Mouse (Mus musculus) forebrain, embryonic 16.5 days (tissue): ENCODE results near the gene Pla2g1b. TPM values are rescaled to one million over a fixed set of nuclear protein-coding genes. Genes with fewer than 3 reads are reported as not detected.
"Not testable (repeated sequence)": the region's sequence is repeated elsewhere in the genome, so short reads cannot be mapped to it uniquely, and the experiment has no call there.

Source experiments
- ATAC-seq: fragments of 200-750 bp; cut with Nextera tagmentation; 2 replicates; pipeline ENCODE4 v1.8.0; 2017; ENCODE audit warnings: mild to moderate bottlenecking, moderate library complexity
- H3K27ac ChIP-seq: fragments of 300-500 bp; sonication (generic); 2 replicates; pipeline ENCODE4 v1.5.1; 2014; ENCODE audit warnings: low read length, control low read depth
- H3K27me3 ChIP-seq: fragments of 300-500 bp; sonication (generic); replicated peaks from 2 replicates; pipeline ENCODE4 v1.6.1; 2014; ENCODE audit warnings: low read length; ENCODE audit not compliant: control insufficient read depth, insufficient read depth
- H3K36me3 ChIP-seq: fragments of 300-500 bp; sonication (generic); 2 replicates; pipeline ENCODE4 v1.6.1; 2014; ENCODE audit not compliant: control insufficient read depth, insufficient read depth
- H3K4me1 ChIP-seq: fragments of 300-500 bp; sonication (generic); replicated peaks from 2 replicates; pipeline ENCODE4 v1.6.1; 2014; ENCODE audit warnings: low read length; ENCODE audit not compliant: control insufficient read depth, insufficient read depth
- H3K4me2 ChIP-seq: fragments of 300-500 bp; sonication (generic); 2 replicates; pipeline ENCODE4 v1.6.1; 2014; ENCODE audit warnings: mild to moderate bottlenecking, low read length, control low read depth
- H3K4me3 ChIP-seq: fragments of 300-500 bp; sonication (generic); replicated peaks from 2 replicates; pipeline ENCODE4 v1.5.1; 2014; ENCODE audit warnings: mild to moderate bottlenecking, low read length, control low read depth
- H3K9ac ChIP-seq: fragments of 300-500 bp; sonication (generic); replicated peaks from 2 replicates; pipeline ENCODE4 v1.6.1; 2014; ENCODE audit warnings: low read depth, low read length, control low read depth
- H3K9me3 ChIP-seq: fragments of 300-500 bp; sonication (generic); 2 replicates; pipeline ENCODE4 v1.6.1; 2016; ENCODE audit warnings: low read length; ENCODE audit not compliant: control insufficient read depth
- WGBS: fragments of 180-500 bp; shearing (Covaris S2); extraction: QIAGEN DNeasy Blood & Tissue Kit; methylation state at CpG from one replicate; pipeline ENCODE4 v1.1.7; 2014; 5-methylcytosine and 5-hydroxymethylcytosine counted together
- polyA plus RNA-seq: library from polyadenylated mRNA; unstranded; fragments of >200 nt; fragmentation: Nextera tagmentation; extraction: Ambion mirVana; gene quantifications from 2 replicates; pipeline ENCODE4 v1.2.1, GENCODE M21; 2015

Pla2g1b gene
- polyA plus RNA-seq, 1 experiment from 2014 or later, result not detected

- WGBS, result under 1% methylated on average over 38 of the region's 39 CpGs
- peak overlapping the region; percentile 91 for H3K9ac ChIP-seq
Measured at GRCm38 (mm10) chr5:115488841-115489698, 23.0 kb downstream of the Pla2g1b start.

GRCm38 (mm10) chr5:115489699-115490637 is 23.9 kb downstream of the Pla2g1b start:
- ATAC-seq, result peak; percentile 81
- Histone ChIP-seq H3K4me1 (peaks cover 25% of the 10 kb centered on the region), H3K27ac (peak overlapping the region; percentile 100), H3K27me3 (no peaks in the 10 kb centered on the region), H3K4me3 (peak overlapping the region; percentile 52), H3K9ac (peak overlapping the region; percentile 91), H3K4me2 (peak overlapping the region; percentile 94), H3K36me3 (no peaks in the 10 kb centered on the region), H3K9me3 (no peaks in the 10 kb centered on the region)
- under 1% methylated on average over 50 of the region's 50 CpGs for WGBS

More at GRCm38 (mm10) chr5:115488841-115489698, 23.0 kb downstream of the Pla2g1b start:
- Histone ChIP-seq H3K27me3 (no peaks in the 10 kb centered on the region), H3K27ac (peak overlapping the region; percentile 100), H3K9me3 (no peaks in the 10 kb centered on the region), H3K4me3 (peak overlapping the region; percentile 52), H3K4me2 (peak overlapping the region; percentile 94), H3K4me1 (peaks cover 26% of the 10 kb centered on the region), H3K36me3 (no peaks in the 10 kb centered on the region)
- ATAC-seq, result peak; percentile 78

- H3K4me1 ChIP-seq, result peaks cover 25% of the 10 kb centered on the region
- no peak overlapping the region for H3K27ac ChIP-seq
- H3K9ac ChIP-seq, result no peak overlapping the region
- H3K36me3 ChIP-seq, result no peaks in the 10 kb centered on the region
- 8% methylated on average over 8 of the region's 8 CpGs for WGBS
- ATAC-seq, result no peak
- H3K4me3 ChIP-seq, result no peak overlapping the region
- no peaks in the 10 kb centered on the region for H3K9me3 ChIP-seq
- no peaks in the 10 kb centered on the region for H3K27me3 ChIP-seq
- peak overlapping the region; percentile 31 for H3K4me2 ChIP-seq
Measured at GRCm38 (mm10) chr5:115490638-115491000, 24.6 kb downstream of the Pla2g1b start.

DNA sequence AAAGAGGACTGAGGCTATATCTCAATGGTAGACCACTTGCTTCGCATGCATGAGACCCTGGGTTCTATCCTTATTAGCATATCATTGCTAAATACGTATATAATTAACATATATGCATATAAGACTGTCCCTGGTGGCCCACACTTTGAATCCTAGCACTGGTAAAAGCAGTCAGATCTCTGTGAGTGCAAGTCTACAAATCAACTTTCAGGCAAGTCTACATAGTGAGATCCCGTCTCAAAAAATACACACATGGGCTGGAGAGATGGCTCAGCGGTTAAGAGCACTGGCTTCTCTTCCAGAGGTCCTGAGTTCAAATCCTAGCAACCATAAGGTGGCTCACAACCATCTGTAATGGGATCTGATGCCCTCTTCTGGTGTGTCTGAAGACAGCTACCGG is 25.0 kb downstream of the Pla2g1b start:
- Histone ChIP-seq H3K27ac (no peak overlapping the region), H3K9me3 (no peaks in the 10 kb centered on the region), H3K4me2 (no peak overlapping the region), H3K4me3 (no peak overlapping the region), H3K9ac (no peak overlapping the region), H3K27me3 (no peaks in the 10 kb centered on the region), H3K4me1 (peaks cover 25% of the 10 kb centered on the region), H3K36me3 (no peaks in the 10 kb centered on the region)
- ATAC-seq, result no peak
- 37% methylated on average over 5 of the region's 5 CpGs for WGBS

GRCm38 (mm10) chr5:115491771-115492322 is 25.8 kb downstream of the Pla2g1b start:
- 0 out of 2 replicates have a peak overlapping the region, but pooled peaks have one; percentile 3 for H3K9ac ChIP-seq
- H3K27ac ChIP-seq, result no peak overlapping the region
- no peaks in the 10 kb centered on the region for H3K9me3 ChIP-seq
- H3K4me3 ChIP-seq, result no peak overlapping the region
- no peak for ATAC-seq
- 6% methylated on average over 28 of the region's 28 CpGs for WGBS
- no peaks in the 10 kb centered on the region for H3K27me3 ChIP-seq
- peaks cover 25% of the 10 kb centered on the region for H3K4me1 ChIP-seq
- H3K36me3 ChIP-seq, result no peaks in the 10 kb centered on the region
- H3K4me2 ChIP-seq, result peak overlapping the region; percentile 28

GRCm38 (mm10) chr5:115492711-115493335 is 26.8 kb downstream of the Pla2g1b start:
- ATAC-seq, result no peak
- 77% methylated on average over 6 of the region's 6 CpGs for WGBS
- peaks cover 25% of the 10 kb centered on the region for H3K4me1 ChIP-seq
- no peaks in the 10 kb centered on the region for H3K27me3 ChIP-seq
- no peak overlapping the region for H3K4me3 ChIP-seq
- H3K9me3 ChIP-seq, result no peaks in the 10 kb centered on the region
- H3K36me3 ChIP-seq, result no peaks in the 10 kb centered on the region
- H3K4me2 ChIP-seq, result no peak overlapping the region
- H3K27ac ChIP-seq, result no peak overlapping the region
- no peak overlapping the region for H3K9ac ChIP-seq

DNA sequence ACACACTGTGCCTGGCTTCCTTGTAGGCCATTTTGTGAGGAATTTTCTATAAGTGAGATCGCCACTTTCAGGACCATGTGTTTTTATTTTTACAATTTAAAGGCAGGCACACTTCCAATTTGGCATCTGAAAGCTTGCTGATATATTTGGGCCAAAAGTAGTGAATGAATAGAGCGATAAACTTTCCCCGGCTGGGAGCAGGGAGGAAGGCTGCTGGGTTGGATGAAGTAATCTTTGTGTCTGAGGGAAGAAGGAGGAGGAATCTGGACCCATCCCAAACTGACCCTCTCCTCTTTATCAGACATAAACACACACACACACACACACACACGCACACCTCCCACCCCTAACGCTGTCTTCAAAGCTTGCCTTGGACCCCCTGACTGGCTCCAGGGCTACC is 27.4 kb downstream of the Pla2g1b start:
- no peaks in the 10 kb centered on the region for H3K36me3 ChIP-seq
- H3K4me3 ChIP-seq, result no peak overlapping the region
- H3K9ac ChIP-seq, result no peak overlapping the region
- H3K4me1 ChIP-seq, result peaks cover 25% of the 10 kb centered on the region
- ATAC-seq, result no peak
- WGBS, result 32% methylated on average over 5 of the region's 5 CpGs
- H3K27me3 ChIP-seq, result no peaks in the 10 kb centered on the region
- H3K27ac ChIP-seq, result no peak overlapping the region
- H3K4me2 ChIP-seq, result no peak overlapping the region
- no peaks in the 10 kb centered on the region for H3K9me3 ChIP-seq

DNA sequence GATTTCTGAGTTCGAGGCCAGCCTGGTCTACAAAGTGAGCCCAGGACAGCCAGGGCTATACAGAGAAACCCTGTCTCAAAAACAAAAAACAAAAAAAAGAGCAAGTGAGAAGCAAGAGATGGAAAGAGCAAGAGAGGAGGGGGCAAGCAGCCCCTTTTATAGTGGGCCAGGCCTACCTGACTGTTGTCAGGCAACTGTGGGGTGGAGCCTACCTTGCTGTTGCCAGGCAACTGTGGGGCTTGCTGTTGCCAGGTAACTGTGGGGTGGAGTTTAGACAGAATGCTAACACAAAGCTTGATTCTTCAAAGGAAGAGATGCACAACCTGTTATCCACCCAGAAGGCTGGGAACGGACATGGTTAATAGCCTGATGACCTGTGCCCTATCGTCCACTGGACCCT is 29.6 kb downstream of the Pla2g1b start:
- 69% methylated on average over 3 of the region's 3 CpGs for WGBS
- H3K27ac ChIP-seq, H3K4me2 ChIP-seq, H3K36me3 ChIP-seq, H3K9ac ChIP-seq, ATAC-seq, H3K27me3 ChIP-seq, H3K4me3 ChIP-seq, H3K9me3 ChIP-seq: not testable (repeated sequence)
- H3K4me1 ChIP-seq, result peaks cover 19% of the 10 kb centered on the region
